Mouse (Mus musculus) ovary, postnatal 10 days (tissue): ENCODE results near the gene Rtkn.

ENCODE experiments used
- DNase-seq: peaks from one replicate; pipeline ENCODE4 v3.0.0; 2022; ENCODE audit warnings: low spot score

Gene Rtkn

DNA sequence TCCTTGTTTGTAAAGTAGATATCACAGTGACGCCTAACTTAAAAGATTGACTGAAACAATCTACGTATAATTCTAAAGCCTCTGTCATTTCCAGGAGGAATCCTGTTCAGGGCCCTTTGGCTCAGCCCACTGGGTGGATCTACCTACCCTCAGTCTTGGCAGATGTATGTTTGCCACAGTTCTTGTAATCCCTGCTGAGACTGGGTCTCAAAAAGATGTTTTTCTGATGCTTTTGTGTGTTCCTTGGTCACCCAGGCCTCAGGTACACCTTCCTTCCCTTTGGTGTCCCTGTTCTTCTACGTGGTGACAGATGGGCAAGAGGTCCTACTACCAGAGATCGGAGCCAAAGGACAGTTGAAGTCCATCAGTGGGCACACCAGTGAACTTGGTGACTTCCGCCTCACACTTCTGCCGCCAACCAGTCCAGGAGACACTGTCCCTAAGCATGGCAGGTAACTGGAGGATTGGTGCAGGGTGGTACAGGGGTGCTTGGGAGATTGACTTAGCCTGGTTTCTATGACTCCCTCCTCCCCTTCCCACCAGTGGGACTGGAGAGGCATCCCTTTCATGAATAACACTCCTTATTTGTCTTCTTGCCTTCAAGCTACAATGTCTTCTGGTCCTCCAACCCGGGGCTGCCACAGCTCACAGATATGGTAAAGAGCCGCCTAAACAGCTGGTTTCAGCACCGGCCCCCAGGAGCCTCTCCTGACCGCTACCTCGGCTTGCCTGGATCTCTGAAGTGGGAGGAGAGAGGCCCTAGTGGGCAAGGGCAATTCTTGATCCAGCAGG lies 18.7 kb upstream of the Rtkn start:
- DNase-seq, result no peak

DNA sequence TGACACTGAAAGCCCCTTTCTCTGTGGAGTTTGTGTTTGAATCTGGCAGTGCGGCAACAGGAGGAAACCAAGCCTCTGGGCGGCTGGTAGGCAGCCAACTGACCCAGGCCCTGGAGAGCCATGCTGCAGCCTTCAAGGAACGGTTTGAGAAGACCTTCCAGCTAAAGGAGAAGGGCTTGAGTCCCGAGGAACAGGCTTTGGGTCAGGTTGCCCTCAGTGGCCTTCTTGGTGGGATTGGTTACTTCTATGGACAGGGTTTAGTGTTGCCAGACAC lies 18.2 kb upstream of the Rtkn start:
- DNase-seq, result no peak

DNA sequence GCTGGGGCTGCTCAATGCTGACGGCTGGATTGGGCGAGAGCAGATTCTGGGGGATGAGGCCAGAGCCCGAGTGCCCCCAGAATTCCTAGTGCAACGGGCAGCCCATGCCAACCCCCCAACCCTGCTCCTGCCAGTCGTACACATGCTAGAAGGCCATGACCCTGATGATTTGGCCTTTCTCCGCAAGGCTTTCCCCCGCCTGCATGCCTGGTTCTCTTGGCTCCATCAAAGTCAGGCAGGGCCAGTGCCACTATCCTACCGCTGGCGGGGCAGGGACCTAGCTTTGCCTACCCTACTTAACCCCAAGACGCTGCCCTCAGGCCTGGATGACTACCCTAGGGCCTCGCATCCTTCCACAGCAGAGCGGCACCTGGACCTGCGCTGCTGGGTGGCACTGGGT lies 17.6 kb upstream of the Rtkn start:
- no peak for DNase-seq

DNA sequence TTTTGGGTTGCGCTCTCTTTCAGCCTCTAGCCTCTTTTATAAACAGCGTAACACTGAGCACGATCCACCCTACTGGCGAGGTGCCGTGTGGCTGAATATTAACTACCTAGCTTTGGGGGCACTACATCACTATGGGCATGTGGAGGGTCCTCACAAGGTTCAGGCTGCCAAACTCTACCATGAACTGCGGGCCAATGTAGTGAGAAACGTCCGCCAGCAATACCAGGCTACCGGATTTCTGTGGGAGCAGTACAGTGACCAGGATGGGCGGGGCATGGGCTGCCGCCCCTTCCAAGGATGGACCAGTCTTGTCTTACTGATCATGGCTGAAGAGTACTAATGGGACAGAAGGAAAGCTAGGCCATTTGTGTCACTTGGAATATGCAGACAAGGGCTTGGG lies 16.9 kb upstream of the Rtkn start:
- no peak for DNase-seq

DNA sequence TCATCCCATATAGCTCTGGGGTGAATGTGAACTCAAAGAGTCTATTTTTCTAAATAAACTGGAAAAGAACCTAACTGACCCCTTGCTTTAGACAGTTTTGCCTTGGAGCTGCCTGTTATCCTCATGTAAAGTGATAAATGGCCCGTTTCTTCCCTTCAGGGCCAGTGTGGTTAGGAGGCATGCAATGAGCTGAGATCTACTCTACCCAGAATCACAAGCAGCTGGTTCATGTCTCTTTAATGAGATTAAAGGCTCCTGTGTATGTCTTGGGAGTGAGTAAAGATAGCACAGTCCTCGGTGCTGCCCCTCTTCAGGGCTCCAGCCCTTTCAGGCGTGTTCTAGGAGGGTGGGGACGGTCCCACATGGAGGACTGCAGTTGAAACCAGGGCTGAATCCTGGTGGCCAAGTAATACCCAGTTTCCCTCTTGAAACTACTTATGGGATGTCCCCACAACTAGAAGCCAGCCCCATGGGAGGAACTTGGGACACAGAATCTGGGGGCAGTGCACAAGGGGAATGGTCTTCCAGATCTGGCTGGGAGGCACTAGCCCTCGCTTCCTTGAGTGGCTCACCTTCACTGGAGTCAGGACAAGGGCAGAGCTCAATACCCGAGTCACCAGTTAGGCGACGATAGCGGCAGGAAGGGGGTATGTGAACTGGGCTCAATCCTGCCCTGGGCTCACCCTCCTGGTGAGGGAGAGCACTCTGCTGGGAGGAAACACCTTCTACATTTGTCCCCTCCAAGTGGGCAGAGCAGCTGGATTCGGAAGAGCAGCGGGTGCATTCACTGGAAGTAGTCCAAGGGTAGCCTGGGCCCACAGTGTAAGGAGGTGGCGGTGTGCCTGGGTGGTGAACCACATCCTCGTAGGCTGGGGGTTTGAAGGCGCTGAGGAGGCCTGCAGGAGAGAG lies 16.2 kb upstream of the Rtkn start:
- DNase-seq, result no peak

DNA sequence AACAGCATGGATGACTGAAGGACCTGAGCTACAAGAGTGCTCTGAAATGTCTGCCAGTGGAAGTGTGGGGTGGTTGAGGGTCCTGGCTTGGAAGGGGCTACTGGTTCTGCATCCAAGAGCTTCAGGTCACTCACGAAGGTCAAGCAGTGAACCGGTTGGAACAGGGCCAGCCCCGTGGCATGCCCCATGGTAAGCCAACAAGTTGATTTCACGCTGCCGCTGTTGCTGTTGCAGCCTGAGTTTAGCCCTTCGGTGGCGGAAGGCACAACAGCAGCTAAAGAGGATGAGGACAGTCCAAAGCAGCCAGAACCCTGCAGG lies 15.6 kb upstream of the Rtkn start:
- DNase-seq, result no peak

DNA sequence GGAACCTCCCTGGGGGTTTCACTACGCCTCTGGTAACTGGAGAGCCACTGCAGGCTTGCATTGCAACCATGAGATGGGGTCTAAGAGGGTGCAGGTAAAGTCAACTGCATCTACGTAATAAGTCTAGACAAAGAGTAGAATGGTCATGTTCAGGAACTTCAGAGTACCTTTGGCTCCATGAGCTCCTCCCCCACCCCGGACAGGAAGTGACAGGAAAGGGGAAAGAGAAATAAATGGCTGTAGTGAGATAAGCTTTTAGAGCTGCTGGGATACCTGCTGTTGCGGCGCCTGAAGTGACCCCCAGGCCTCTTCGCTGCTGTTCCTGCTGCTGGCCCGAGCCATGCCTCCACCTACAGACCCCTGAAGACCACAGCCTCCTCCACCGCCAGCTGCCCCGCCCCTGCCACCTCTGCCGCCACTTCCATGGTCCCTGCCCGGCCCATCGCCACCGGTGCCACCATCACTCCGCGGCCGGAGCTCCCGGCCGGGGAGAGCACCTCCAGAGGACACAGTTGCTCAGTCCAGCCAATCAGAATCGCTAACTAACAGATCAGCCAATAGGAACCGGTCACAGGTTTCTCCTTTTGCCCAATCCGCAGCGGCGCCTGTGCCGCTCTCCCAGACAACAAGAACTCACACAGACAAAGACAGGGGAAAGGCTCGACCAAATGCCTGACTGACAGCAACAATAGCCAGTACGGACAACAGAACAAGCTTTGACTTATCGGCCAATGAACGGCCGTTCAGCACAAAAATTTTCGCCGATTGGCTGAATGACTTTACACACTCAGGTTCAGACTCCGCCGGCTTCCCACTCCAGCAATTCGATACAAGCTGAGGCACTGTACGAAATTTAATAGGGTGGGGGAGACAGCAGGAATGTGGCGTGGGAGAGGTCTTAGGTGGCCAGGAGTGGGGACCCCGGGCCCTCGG lies 14.1 kb upstream of the Rtkn start, which contains the start of gene Wbp1:
Gene Wbp1, minus strand, starts transcription at position 630 of the 933 bp plus-strand sequence.
- peak; percentile 81 for DNase-seq

DNA sequence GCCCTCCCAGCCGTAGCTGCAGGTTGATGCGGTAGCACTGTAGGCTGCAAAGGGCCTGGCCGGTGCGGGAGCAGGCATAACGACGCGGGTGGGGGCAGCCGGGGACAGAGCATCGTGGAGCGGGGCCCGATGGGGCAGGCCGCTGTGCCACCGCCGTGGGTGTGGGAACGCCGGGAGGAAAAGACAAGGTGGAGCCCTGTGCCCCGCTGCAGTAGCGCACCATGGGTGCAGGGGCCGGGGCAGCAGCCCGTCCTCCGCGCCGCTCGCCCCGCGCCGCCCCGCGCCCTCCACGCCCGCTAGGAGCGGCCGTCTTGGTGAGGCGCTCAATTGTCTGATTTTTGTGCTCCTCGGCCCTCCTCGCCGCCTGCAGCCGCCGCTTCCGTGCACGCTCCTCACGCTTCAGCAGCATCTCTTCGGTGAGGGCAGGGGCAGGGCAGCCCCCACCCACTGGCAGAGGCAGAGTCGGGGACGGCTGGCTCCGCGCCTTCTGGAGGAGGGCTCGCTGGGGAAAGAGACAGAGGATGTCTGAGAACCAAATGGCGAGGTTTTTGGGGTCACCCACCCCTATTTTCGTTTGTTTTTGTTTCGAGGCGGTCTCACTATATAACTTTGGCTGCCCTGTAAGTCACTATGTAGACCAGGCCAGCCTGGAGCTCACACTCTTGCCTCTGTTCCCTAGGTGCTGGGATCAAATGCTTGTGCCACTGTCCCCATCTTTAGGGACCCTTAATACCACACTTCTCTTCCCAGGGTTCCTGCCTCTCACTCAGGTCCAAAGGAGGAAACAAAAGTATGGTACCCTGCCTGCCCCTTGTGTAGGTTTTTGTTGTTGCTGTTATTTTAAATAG lies 13.2 kb upstream of the Rtkn start:
- DNase-seq, result no peak

DNA sequence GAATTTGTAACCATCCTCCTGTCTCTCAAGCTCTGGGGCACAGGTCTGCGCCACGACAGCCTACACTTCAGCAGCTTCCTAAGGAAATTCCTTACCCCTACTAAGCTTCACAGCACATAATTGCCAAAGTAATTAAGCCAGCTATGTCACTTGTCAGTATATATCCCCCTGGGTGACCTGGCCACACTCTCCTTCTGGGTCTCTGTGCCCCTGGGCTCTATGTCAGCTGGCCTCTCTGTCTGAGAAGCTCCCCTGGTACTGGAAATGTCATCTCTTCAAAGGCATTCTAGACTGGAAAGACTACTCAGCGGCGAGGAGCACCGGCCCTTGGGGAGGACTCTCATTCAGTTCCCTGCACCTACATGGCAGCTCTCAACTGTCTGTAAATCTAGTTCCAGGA lies 12.3 kb upstream of the Rtkn start:
- DNase-seq, result no peak

DNA sequence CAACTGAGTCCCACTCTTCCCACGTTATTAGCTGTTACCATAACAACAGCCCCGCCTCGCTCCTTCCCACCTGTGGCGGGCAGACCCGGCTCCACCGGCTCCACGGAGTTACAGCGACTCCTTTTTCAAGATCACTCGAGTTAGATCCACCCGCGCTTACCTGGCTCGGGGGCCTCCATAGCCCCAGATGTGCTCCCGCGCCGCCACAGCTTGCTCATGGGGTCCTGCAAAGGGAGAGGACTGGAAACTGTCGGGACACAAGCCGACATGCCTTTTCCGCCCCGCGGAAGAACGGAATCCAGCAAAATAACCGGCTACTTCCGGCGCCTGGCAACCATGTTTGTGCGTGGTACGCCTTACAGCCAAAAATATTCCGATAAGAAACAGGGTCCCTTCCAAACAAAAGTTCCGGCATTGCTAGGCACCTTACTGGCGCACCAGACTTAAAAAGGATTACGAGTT lies 10.4 kb upstream of the Rtkn start:
- peak; percentile 79 for DNase-seq

DNA sequence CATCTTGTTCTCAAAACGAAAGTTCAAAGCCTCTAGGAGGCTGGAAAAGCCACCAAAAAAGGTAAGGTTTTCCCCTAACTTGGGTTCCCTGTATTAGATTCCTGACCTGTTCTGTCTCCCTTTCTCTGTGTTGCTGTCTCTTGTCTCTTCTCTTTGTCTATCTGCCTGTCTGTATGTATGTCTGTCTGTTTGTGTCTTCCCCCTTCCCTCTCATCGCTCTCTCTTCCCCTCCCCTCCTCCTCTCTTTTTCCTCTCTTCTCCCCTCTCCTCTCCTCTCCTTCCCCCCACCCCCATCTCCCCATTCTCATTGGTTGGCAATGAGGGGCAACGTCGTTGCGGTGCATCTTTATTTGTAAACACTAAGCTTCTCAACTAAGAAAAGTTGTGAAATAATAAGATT lies 9.9 kb upstream of the Rtkn start, which contains the start of gene Ino80b:
Gene Ino80b, minus strand, starts transcription at position 101 of the 400 bp plus-strand sequence.
- no peak for DNase-seq

DNA sequence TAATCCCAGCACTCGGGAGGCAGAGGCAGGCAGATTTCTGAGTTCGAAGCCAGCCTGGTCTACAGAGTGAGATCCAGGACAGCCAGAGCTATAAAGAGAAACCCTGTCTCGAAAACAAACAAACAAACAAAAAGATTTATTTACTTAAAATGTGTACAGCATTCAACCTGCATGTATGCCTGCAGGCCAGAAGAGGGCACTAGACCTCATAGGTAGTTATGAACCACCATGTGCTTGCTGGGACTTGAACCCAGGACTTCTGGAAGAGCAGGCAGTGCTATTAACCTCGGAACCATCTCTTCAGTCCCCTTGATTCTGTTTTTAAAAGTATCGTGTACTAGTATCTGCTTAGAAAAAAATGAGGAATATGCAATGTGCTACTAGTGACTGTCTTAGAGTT lies 7.8 kb upstream of the Rtkn start:
- DNase-seq, result no peak

DNA sequence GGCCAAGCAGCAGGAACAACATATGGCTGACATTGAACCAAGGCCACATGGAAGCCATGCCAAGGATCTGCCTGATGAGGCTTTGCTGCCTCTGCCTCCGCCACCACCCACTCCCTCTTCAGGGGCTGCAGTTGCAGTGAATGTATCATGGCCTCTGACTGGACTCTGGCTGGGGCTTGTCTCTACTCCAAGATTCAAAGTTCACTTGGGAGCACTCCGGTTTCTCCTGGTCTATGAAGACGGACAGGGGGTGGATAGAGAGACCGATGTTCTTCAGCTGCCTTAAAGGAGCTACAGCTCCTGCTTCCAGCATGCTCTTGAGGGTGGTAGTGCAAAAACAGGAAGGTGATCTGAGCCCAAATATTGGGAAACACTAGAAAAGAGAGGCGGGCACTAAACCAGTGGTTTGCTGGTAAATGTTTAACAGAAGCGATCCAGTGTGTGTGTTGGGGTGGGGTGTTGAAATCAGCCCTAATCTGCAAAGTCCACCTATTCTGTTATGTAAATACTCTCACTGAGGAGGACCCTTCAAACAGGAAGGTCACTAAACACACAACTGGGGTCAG lies 3.7 kb upstream of the Rtkn start:
- no peak for DNase-seq

DNA sequence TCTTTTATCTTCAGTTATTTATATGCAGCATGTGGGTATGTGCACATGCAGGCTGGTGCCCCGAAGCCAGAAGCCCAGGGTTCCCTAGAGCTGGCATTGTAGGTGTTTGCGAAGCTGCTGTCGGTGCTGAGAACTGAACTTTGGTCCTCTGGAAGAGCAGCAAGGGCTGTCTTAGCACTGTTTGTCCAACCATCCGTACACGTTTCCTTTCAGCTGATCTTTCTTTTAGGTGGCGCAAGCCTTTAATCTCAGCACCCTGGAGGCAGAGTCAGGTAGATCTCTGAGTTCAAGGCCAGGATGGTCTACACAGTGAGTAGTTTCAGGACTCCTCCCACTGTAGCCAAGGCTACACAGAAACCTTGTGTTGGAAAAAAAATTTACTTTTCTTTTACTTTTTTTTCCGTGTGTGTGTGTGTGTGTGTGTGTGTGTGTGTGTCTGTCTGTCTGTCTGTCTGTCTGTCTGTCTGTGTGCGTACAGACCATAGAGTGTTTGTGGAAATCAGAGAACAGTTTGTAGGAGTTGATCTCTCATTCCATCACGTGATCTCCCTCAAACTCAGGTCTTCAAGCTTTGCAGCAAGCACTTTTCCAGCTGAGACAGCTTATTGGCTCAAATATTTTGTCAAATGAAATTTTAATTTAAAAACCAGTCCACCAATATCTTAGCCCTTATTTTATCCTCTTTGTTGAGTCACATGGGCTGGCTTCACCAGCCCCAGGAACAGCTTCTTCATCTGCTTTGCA lies 2.9 kb upstream of the Rtkn start:
- DNase-seq, result no peak

DNA sequence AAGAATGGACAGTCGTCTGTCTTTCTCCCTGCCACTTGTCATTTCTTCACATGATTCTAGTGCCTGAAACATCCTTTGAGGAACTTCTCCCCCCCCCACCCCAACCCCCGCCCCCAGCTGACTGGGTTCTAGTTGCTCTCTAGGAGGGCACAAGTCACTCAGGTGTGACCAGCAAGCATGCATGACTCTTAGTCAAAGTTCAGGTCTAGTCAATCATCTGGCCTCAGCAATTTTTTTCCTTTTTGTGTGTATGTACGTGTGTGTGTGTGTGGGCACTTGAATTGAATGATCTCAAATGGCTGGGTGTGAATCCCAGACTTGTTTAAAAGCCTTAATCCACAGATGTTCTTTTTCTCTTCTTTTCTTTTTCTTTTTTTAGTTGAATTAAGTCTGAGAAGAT lies 1.0 kb upstream of the Rtkn start:
- no peak for DNase-seq

DNA sequence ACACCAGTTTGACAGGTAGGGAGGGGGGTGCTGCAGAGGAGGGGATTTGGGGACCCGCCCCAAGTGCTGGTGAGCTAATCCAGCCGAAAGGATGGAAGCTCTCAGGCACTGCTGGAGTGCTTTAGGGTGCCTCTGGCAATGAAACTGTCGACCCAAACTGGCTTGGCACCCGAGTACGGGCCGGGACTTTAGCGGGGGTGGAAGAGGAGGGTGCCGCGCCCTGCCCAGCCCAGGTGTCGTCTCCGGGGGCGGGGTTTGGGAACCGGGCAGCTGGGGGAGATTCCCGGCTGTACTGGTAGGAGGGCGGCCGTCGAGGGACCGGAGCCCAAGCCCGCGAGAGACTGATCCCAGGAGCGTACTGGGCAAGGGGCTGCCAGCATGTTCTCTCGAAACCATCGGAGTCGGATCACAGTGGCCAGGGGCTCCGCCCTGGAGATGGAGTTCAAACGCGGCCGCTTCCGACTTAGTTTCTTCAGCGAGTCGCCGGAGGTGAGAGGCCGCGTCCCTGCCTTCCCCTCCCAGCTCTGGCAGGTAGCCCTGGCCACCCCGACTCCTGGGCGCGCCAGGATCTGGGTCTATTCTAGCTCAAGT lies 403 bp downstream of the Rtkn start:
- no peak for DNase-seq

DNA sequence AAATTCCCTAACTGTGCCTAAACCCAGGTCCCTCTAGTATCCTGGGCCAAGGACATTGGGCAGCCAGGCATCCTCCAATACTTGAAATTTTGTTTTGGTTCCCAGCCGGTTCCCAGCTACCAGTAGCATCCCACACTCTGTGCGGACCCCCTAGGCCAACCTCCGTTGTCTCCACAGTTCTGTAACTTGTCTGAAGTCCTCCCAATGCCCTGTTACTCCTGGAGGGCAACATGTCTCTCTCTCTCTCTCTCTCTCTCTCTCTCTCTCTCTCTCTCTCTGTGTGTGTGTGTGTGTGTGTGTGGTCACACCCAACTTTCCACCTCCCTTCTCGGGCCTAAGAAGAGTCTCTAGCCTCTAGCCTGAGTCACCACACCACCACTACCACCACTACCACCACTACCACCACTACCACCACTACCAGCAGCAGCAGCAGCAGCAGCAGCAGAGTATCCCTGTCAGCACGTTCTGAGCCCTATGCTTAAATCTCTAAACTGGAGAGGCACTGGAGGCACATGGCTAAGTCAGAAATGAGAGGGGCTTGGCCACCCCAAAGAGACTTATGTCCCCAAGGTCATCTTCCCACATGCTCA lies 1.1 kb downstream of the Rtkn start:
- DNase-seq, result no peak

DNA sequence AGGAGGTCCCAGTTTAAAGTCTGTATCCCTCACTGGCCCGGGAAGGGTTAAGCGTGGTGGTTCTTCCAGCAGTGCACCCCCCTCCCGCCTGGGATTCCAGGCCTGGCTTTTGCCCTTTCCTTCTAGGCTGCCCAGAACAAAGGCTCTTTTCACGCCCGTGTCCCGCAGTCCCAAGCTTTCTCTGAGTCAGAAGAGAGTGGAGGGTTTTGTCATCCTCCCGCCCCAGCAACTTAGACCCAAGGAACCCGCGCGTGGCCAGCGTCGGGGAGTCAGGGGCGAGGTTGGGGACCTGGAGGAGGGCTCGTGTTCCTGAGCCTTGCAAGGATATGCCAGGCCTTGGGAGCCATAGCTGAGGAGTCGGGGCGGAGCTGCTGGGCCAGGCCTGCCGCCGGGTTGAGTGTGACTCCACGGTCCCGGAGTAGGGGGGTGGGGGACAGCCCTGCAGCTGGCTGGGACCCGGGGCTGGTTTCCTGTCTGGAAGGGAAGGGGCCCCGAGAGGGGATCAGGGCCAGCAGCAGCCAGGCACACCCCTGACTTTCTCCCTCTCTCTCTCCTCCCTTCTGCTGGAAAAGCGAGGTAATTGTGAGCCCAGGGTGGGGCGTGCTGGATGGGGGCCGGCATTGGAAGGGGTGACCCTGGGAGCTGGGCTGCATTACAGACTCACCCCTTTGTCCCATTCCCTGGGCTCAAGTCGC lies 1.8 kb downstream of the Rtkn start:
- peak; percentile 70 for DNase-seq

DNA sequence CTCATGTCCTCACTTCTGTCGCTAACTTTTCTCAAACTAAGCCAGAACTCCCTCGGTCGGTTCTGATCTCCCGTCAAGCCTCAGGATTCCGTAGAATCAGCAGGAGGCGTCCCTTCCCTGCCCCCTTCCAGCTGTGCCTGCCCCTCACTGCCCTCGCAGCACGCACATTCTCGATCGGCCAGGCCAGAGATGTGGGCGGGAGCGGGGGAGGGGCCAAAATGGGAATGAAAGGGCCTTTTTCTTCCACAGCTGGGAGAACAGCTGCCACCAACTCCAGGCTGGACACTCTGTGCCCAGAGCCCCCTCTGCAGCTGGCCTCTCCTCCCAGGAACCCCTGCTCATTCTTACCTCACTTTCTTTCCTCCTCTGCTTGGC lies 2.3 kb downstream of the Rtkn start:
- peak; percentile 79 for DNase-seq
